Mouse (Mus musculus): ENCODE data around the gene Vmn1r30.

The Vmn1r30 gene

DNA sequence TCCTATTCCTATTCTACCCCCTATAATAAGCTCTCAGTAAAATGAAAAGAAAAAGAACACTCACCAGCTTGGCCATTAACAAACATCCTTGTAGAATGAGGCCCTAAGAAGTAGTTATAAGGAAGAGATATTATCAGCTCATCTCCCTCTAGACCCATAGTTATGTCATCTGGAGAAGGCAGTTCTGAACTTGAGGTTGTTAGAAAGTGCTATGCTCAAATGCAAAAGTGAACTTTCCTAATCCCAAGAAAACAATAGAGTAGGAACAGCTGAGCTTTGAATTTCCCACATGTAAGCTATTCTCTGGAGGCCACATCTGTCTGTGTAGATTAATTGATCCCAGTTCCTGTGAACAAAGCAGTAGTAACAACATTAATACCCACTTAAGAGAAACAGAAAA is at the start of gene Vmn1r30:
Vmn1r30 (minus strand) TSS at position 101 of the 400 bp plus-strand sequence.
- no peak for DNase-seq (ENCODE audit: low spot score in 2 of 2)

- no peak for DNase-seq (ENCODE audit: low spot score in 2 of 2)
Measured at GRCm38 (mm10) chr6:58475230-58475629, 32.0 kb upstream of the Vmn1r30 start, which contains the start of gene Vmn1r31. Gene Vmn1r31, minus strand, starts transcription at chr6:58475330.
